Mouse (Mus musculus) liver, embryonic 11.5 days (tissue): ENCODE measurements around the gene Smurf2. TPM values are rescaled to one million over a fixed set of nuclear protein-coding genes. Genes with fewer than 3 reads are reported as not detected.
A peak's percentile ranks its signal among the peaks of the same experiment; 100 is the strongest.

Experiments
- ATAC-seq: fragments of 200-750 bp; cut with Nextera tagmentation; replicated peaks from 2 replicates; pipeline ENCODE4 v1.8.0; 2017; ENCODE audit warnings: moderate number of reproducible peaks, mild to moderate bottlenecking, moderate TSS enrichment, moderate library complexity; ENCODE audit not compliant: low FRiP score
- DNase-seq: peaks from one replicate; pipeline ENCODE4 v3.0.0-alpha.2; 2017; ENCODE audit warnings: low spot score
- H3K27ac ChIP-seq: fragments of 300-500 bp; sonication (generic); 2 replicates; pipeline ENCODE4 v1.5.1; 2014; ENCODE audit warnings: mild to moderate bottlenecking, low read depth, low read length, control low read depth
- H3K27me3 ChIP-seq: fragments of 300-500 bp; sonication (generic); replicated peaks from 2 replicates; pipeline ENCODE4 v1.6.1; 2014; ENCODE audit warnings: low read length, mixed read lengths; ENCODE audit not compliant: control insufficient read depth, insufficient read depth
- H3K36me3 ChIP-seq: fragments of 300-500 bp; sonication (generic); 2 replicates; pipeline ENCODE4 v1.6.1; 2014; ENCODE audit warnings: mild to moderate bottlenecking, low read length, moderate library complexity, mixed read lengths; ENCODE audit not compliant: control insufficient read depth, insufficient read depth
- H3K4me1 ChIP-seq: fragments of 300-500 bp; sonication (generic); replicated peaks from 2 replicates; pipeline ENCODE4 v1.6.1; 2014; ENCODE audit warnings: low read length, mixed read lengths; ENCODE audit not compliant: control insufficient read depth, insufficient read depth
- H3K4me2 ChIP-seq: fragments of 300-500 bp; sonication (generic); 2 replicates; pipeline ENCODE4 v1.6.1; 2014; ENCODE audit warnings: mild to moderate bottlenecking, control low read depth, moderate library complexity
- H3K4me3 ChIP-seq: fragments of 300-500 bp; sonication (generic); 2 replicates; pipeline ENCODE4 v1.5.1; 2014; ENCODE audit warnings: low read depth, low read length, control low read depth
- H3K9ac ChIP-seq: fragments of 300-500 bp; sonication (generic); 2 replicates; pipeline ENCODE4 v1.6.1; 2014; ENCODE audit warnings: low read depth, low read length, control low read depth
- H3K9me3 ChIP-seq: fragments of 300-500 bp; sonication (generic); 2 replicates; pipeline ENCODE4 v1.6.1; 2016; ENCODE audit warnings: low read length, inconsistent platforms, mixed read lengths; ENCODE audit not compliant: control insufficient read depth
- WGBS: fragments of 180-500 bp; shearing (Covaris S2); extraction: QIAGEN DNeasy Blood & Tissue Kit; methylation state at CpG from one replicate; pipeline ENCODE4 v1.1.7; 2014; 5-methylcytosine and 5-hydroxymethylcytosine counted together
- polyA plus RNA-seq: library from polyadenylated mRNA; unstranded; fragments of >200 nt; fragmentation: Nextera tagmentation; extraction: Ambion mirVana; gene quantifications from 2 replicates; pipeline ENCODE4 v1.2.1, GENCODE M21; 2014

Gene Smurf2
- polyA plus RNA-seq, 1 experiment from 2014 or later, result 9.6 TPM

DNA sequence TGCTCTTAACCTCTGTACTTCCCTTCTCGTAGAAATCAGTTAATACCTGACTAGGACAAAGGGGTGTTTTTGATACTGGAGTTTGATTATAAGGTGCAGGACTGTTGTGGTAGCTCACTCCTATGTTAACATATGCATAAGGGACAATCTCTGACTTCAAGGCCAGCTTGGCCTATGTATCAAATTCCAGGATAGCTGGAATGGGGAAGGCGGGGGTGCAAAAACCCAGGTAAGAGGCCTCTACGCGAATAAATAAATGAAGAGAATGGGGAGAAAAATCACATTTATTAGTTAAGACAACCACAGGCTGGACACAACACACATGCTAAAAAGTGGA lies 140.5 kb downstream of the Smurf2 start:
- DNase-seq (no peak), ATAC-seq (no peak)
- Histone ChIP-seq H3K36me3 (peaks cover 43% of the 10 kb centered on the region), H3K4me1 (peaks cover 13% of the 10 kb centered on the region), H3K27me3 (no peaks in the 10 kb centered on the region), H3K9me3 (no peaks in the 10 kb centered on the region), H3K9ac (no peak overlapping the region), H3K4me3 (peak overlapping the region; percentile 87), H3K4me2 (peak overlapping the region; percentile 78), H3K27ac (peak overlapping the region; percentile 97)
- 69% methylated on average over 4 of the region's 4 CpGs for WGBS

DNA sequence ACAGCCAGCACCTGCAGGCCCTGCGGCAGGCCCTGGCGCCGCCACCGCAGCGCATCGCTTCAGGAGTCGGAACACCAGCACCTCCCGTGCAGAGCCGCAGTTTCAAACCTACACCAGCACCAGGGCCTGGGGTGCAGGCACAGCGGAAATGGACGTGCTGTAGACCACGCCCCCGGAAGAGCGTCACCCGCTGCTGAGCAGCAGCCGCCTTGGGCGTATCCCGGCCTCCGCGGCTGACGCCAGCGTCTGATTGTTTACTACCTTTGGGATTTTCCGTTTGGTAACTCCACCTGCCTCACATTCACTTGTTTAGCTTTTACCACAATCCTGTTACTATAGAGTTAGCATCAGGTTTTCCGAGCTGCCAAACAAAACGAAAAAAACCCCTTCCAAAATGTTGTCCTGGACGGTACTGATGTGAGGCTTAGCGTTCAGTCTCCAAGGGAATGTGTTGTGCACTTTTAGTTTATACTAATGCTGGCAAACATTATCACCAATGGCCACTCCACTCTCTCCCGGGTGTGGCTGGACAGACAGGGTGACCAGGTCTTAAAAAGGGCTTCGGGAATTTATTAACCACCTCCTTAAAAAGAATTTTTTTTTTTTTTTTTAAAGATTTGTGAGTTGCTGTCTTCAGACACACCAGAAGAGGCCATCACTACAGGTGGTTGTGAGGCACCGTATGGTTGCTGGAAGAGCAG lies 141.0 kb downstream of the Smurf2 start, which contains the start of gene Polg2:
Polg2 (minus strand) TSS at position 150 of the 701 bp plus-strand sequence.
- Histone ChIP-seq H3K4me2 (peak within 1 kb of the TSS; percentile 78), H3K4me1 (peaks cover 13% of the 10 kb centered on the region), H3K4me3 (peak within 1 kb of the TSS; percentile 87), H3K27me3 (no peaks in the 10 kb centered on the region), H3K27ac (peak within 1 kb of the TSS; percentile 97), H3K36me3 (peaks cover 45% of the 10 kb centered on the region), H3K9ac (peak within 1 kb of the TSS; percentile 96), H3K9me3 (no peaks in the 10 kb centered on the region)
- peak; percentile 98 for ATAC-seq
- 2% methylated on average over 30 of the region's 30 CpGs for WGBS
- peak; percentile 94 for DNase-seq

DNA sequence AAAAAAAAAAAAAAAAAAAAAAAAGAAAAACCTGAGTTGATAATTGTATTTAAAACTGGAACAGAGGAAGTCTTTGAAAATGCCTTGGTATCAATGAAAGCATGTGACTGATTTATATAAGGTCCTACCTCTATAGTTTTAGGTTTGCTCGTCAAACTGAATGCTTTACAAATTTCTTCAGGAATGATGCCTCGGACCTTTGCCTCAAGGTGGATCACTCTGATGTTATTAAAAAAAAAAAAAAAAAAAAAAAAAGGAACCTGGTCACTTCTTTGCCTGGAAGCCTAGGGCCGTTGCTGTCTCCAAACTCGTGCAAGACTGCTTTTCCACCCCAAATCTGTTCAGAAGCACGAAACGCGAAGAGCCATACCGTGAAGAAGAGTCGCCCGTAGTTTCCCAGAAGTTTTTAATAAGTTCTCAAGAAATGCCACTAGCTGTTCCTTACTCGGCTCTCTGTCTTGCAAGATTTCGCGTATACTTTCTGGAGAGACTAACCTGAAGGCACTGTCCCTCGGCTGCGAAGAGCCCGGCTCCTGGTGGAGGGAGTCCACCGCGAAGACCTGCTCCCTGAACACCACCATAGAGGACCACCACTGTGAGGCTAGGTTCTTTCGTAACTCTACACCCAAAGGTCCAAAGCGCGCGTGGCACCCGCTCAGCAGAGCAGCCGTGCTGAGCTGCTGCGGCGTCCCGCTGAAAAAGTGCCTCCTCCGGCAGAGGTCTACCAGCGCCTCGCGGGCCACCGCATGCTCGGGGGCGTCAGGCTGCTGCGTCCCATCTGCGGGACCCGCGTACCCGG lies 141.7 kb downstream of the Smurf2 start:
- WGBS, result under 1% methylated on average over 39 of the region's 39 CpGs
- Histone ChIP-seq H3K36me3 (peaks cover 42% of the 10 kb centered on the region), H3K4me3 (peak overlapping the region; percentile 87), H3K4me2 (peak overlapping the region; percentile 78), H3K9me3 (no peaks in the 10 kb centered on the region), H3K27me3 (no peaks in the 10 kb centered on the region), H3K9ac (peak overlapping the region; percentile 96), H3K27ac (peak overlapping the region; percentile 97), H3K4me1 (peaks cover 13% of the 10 kb centered on the region)
- DNase-seq, result no peak
- peak; percentile 76 for ATAC-seq

DNA sequence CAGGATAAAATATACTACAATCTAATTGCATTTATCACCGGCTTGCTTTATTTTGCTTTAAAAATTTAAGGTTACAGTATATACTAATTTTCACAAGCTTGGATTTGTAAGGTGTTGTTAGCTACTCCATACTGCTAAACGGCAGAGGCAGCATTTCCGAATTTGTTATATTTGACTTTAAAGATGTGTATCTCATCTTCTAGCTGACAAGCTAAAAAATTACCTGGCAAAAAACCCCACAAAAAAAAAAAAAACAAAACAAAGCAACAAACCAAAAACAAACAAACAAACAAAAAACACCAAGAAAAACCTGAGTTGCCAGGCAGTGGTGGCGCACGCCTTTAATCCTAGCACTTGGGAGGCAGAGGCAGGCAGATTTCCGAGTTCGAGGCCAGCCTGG lies 142.4 kb downstream of the Smurf2 start:
- no peak overlapping the region for H3K27ac ChIP-seq
- H3K4me3 ChIP-seq, result peak overlapping the region; percentile 87
- no peak overlapping the region for H3K9ac ChIP-seq
- ATAC-seq, result no peak
- H3K4me1 ChIP-seq, result peaks cover 13% of the 10 kb centered on the region
- peak overlapping the region; percentile 78 for H3K4me2 ChIP-seq
- DNase-seq, result no peak
- H3K27me3 ChIP-seq, result no peaks in the 10 kb centered on the region
- no peaks in the 10 kb centered on the region for H3K9me3 ChIP-seq
- H3K36me3 ChIP-seq, result peaks cover 37% of the 10 kb centered on the region
- WGBS, result 78% methylated on average over 7 of the region's 7 CpGs

DNA sequence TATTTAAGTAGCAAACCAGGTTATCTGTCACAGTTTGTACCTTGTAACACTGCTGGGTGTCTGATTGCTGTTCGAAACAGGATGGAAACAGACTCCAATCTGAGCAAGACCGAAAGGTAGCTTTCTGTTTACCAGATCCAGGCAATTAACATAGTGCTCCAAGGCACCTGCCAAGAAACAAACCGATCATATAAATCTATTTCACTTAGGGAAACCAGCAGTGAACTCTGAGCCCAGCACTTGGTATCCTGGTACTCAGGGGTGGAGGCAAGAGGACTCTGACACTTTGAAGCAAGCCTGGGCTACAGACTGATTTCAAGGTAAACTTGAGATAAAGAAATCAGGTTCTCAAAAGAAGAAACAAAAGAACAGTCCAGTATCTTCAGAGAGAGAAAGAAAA lies 143.1 kb downstream of the Smurf2 start:
- H3K9ac ChIP-seq, result no peak overlapping the region
- no peak overlapping the region for H3K4me3 ChIP-seq
- 85% methylated on average over 3 of the region's 3 CpGs for WGBS
- DNase-seq (no peak), ATAC-seq (no peak)
- no peak overlapping the region for H3K27ac ChIP-seq
- H3K27me3 ChIP-seq, result no peaks in the 10 kb centered on the region
- no peaks in the 10 kb centered on the region for H3K9me3 ChIP-seq
- H3K36me3 ChIP-seq, result peaks cover 31% of the 10 kb centered on the region
- peaks cover 13% of the 10 kb centered on the region for H3K4me1 ChIP-seq
- peak overlapping the region; percentile 78 for H3K4me2 ChIP-seq

DNA sequence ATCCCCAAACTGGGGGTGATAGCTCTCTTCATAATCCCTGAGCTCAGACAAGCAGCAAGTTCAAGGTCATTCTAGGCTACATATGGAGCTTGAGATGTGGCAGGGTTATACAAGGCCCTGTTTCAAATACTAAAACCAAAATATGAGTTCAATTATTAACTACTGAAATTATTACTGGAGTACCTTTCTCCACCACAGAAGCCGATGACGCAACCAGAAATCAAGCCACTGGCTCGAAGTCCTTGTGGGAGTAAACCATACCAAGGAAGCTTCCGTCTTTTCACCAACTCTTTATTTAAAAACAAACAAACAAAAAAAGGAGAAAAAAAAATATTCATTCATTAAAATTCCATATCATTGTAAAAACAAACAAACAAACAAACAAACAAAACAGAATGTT lies 143.6 kb downstream of the Smurf2 start:
- peaks cover 31% of the 10 kb centered on the region for H3K36me3 ChIP-seq
- no peak for DNase-seq
- no peaks in the 10 kb centered on the region for H3K9me3 ChIP-seq
- WGBS, result 82% methylated on average over 4 of the region's 4 CpGs
- H3K27me3 ChIP-seq, result no peaks in the 10 kb centered on the region
- peaks cover 13% of the 10 kb centered on the region for H3K4me1 ChIP-seq
- H3K4me3 ChIP-seq, result no peak overlapping the region
- no peak overlapping the region for H3K9ac ChIP-seq
- no peak for ATAC-seq
- no peak overlapping the region for H3K4me2 ChIP-seq
- no peak overlapping the region for H3K27ac ChIP-seq

DNA sequence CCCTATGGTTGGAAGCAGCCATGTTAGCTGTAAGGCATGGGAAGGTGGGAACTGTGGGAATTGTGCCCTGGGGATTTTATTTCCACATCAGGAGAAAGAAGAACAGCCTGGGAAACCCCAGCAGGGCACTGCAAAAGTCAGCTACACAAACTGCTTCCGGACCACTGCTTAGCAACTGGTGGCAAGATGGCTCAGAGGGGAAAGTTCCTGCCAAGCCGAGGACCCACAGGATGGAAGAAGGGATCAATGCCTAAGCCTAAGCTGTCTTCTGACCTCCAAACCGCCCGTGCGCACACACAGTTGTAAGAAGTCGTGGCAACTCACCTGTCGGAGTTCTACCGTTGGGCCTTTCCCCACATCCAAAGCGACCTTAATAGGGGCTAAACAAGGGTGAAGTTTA lies 147.5 kb downstream of the Smurf2 start:
- peaks cover 47% of the 10 kb centered on the region for H3K36me3 ChIP-seq
- ATAC-seq (no peak), DNase-seq (no peak)
- H3K27me3 ChIP-seq, result no peaks in the 10 kb centered on the region
- H3K4me1 ChIP-seq, result peaks cover 6% of the 10 kb centered on the region; the same call in 1 of the 2 replicates
- no peak overlapping the region for H3K4me3 ChIP-seq
- H3K4me2 ChIP-seq, result no peak overlapping the region
- H3K27ac ChIP-seq, result no peak overlapping the region
- 93% methylated on average over 9 of the region's 9 CpGs for WGBS
- H3K9me3 ChIP-seq, result no peaks in the 10 kb centered on the region
- H3K9ac ChIP-seq, result no peak overlapping the region

DNA sequence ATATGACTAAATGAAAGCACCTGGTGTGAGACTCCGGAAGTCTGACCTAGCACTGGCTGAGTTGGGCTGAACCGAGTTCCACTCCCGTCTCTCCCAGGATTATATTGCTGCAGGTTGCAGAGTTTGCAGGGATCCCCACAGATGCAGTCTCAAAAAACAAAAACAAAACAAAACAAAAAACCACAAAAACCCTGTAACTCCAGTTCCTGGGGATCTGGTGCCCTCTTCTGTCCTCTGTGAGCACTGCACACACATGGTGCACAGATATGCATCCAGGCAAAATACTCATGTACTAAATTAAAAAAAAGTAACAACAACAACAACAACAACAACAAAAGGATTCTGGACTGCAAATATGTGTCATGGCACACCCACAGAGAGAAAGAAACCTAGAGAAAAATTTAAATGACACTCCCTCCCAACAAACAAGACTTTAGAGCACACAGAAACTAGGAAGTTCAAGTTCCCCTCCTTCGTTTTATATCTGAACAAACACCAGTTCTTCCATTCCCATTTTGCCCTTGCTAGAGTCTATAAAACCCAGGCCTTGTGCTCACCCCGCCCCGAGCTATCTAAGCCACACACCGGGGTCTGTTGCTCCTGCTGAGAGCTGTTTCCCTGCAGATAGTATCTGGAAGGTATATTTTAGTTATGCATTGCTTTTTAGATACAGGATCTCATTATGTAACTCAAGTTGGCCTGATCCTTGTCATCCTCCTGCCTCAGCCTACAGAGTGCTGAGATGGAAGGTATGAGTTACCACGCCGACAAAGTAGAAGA lies 150.1 kb downstream of the Smurf2 start:
- Histone ChIP-seq H3K4me2 (no peak overlapping the region), H3K27ac (no peak overlapping the region), H3K9ac (no peak overlapping the region), H3K4me1 (no peaks in the 10 kb centered on the region), H3K27me3 (no peaks in the 10 kb centered on the region), H3K4me3 (no peak overlapping the region), H3K9me3 (no peaks in the 10 kb centered on the region), H3K36me3 (peaks cover 47% of the 10 kb centered on the region)
- DNase-seq, result no peak
- 84% methylated on average over 9 of the region's 9 CpGs for WGBS
- ATAC-seq, result peak; percentile 49; the same call in 1 of the 2 replicates
